Mouse (Mus musculus) heart, postnatal 0 days (tissue): Measurements from ENCODE around the gene Fam114a2. TPM values are rescaled to one million over a fixed set of nuclear protein-coding genes. Genes with fewer than 3 reads are reported as not detected.

Experiments
- ATAC-seq: fragments of 200-750 bp; cut with Nextera tagmentation; 2 replicates; pipeline ENCODE4 v1.8.0; 2017; ENCODE audit warnings: low read depth, moderate number of reproducible peaks, moderate library complexity; ENCODE audit not compliant: insufficient read depth
- DNase-seq: peaks from one replicate; pipeline ENCODE4 v3.0.0-alpha.2; 2016; ENCODE audit warnings: low spot score
- H3K27ac ChIP-seq: fragments of 300-500 bp; sonication (generic); 2 replicates; pipeline ENCODE4 v1.5.1; 2014; ENCODE audit warnings: low read depth, mild to moderate bottlenecking
- H3K27me3 ChIP-seq: fragments of 300-500 bp; sonication (generic); 2 replicates; pipeline ENCODE4 v1.6.1; 2014; ENCODE audit warnings: low read length, mixed read lengths; ENCODE audit not compliant: control insufficient read depth, insufficient read depth
- H3K36me3 ChIP-seq: fragments of 300-500 bp; sonication (generic); replicated peaks from 2 replicates; pipeline ENCODE4 v1.6.1; 2014; ENCODE audit warnings: low read length, mixed read lengths; ENCODE audit not compliant: control insufficient read depth, insufficient read depth
- H3K4me1 ChIP-seq: fragments of 300-500 bp; sonication (generic); 2 replicates; pipeline ENCODE4 v1.6.1; 2014; ENCODE audit warnings: antibody characterized with exemption; ENCODE audit not compliant: control insufficient read depth, insufficient read depth
- H3K4me2 ChIP-seq: fragments of 300-500 bp; sonication (generic); 2 replicates; pipeline ENCODE4 v1.6.1; 2014; ENCODE audit warnings: low read depth, mild to moderate bottlenecking, low read length, moderate library complexity
- H3K4me3 ChIP-seq: fragments of 300-500 bp; sonication (generic); 2 replicates; pipeline ENCODE4 v1.5.1; 2014; ENCODE audit warnings: low read depth, low read length
- H3K9ac ChIP-seq: fragments of 300-500 bp; sonication (generic); replicated peaks from 2 replicates; pipeline ENCODE4 v1.6.1; 2014; ENCODE audit warnings: low read depth, low read length, mixed read lengths
- H3K9me3 ChIP-seq: fragments of 300-500 bp; sonication (generic); replicated peaks from 2 replicates; pipeline ENCODE4 v1.6.1; 2016; ENCODE audit warnings: low read length; ENCODE audit not compliant: control insufficient read depth
- CTCF ChIP-seq: IDR thresholded peaks from 2 replicates; pipeline ENCODE4 v1.5.1; 2016; ENCODE audit warnings: antibody characterized with exemption, control low read depth, low read depth
- EP300 ChIP-seq: IDR thresholded peaks from 2 replicates; pipeline ENCODE4 v1.6.1; 2016; ENCODE audit warnings: antibody characterized with exemption, low read depth
- WGBS: fragments of 180-500 bp; shearing (Covaris S2); extraction: QIAGEN DNeasy Blood & Tissue Kit; methylation state at CpG from one replicate; pipeline ENCODE4 v1.1.7; 2014; 5-methylcytosine and 5-hydroxymethylcytosine counted together
- polyA plus RNA-seq: library from polyadenylated mRNA; unstranded; fragments of >200 nt; fragmentation: Nextera tagmentation; extraction: Ambion mirVana; gene quantifications from 2 replicates; pipeline ENCODE4 v1.2.1, GENCODE M21; 2015
- total RNA-seq: library from RNA; depleted of rRNA; stranded (reverse); fragments of >200 nt; gene quantifications from 2 replicates; pipeline ENCODE4 v1.2.3, GENCODE M21; 2014; ENCODE audit warnings: low replicate concordance

Fam114a2 gene
- total and polyA plus RNA-seq, 2 experiments from 2014 or later = 41.8 to 50.6 TPM

DNA sequence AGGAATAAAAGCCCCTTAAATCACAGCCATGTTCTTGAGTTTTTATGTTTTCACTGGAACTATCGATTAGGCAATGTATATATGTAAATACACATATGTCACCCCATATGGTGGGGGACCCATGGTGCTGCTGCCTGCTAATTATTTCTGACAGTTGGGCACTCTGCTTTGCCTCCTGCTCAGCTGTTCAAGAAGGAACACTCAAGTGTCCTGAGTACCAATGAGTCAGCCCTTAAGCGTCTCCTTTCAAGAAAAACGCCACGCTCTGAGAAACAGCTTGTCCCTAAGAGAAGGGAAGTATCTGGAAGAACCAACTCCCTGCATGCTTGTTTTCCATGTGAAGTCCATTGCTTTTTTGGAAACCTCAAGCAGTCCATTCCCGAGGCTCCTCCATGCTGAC is 17.5 kb upstream of the Fam114a2 start:
- Histone ChIP-seq H3K4me1 (no peaks in the 10 kb centered on the region), H3K4me2 (no peak overlapping the region), H3K4me3 (no peak overlapping the region), H3K9ac (no peak overlapping the region), H3K27me3 (no peaks in the 10 kb centered on the region), H3K9me3 (no peaks in the 10 kb centered on the region), H3K27ac (no peak overlapping the region), H3K36me3 (peaks cover 10% of the 10 kb centered on the region; the same call in 1 of the 2 replicates)
- WGBS = 94% methylated on average over 5 of the region's 5 CpGs
- ATAC-seq (no peak), DNase-seq (no peak)
- no peak for TF ChIP-seq CTCF
- TF ChIP-seq EP300 = no peak

DNA sequence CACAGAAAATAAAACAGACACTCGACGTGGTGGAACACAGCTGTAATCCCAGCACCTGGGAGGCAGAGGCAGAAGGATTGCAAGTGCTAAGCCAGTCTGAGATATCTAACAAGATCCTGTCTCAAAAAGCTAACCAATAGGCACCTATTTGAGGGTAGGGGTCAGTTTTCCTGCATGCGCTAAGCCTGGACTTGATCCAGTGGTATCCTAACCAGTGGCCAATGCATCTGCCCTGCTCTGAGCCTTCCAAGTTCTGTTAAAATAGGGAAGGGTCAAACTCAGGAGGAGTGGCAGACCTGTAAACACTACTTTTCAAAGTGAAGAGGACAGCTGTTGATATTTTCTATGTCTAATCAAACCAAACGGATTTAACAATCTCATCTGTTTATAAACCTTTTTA is 13.9 kb upstream of the Fam114a2 start:
- H3K9ac ChIP-seq = no peak overlapping the region
- peak overlapping the region; percentile 54; the same call in 1 of the 2 replicates for H3K27ac ChIP-seq
- H3K9me3 ChIP-seq = no peaks in the 10 kb centered on the region
- H3K4me3 ChIP-seq = no peak overlapping the region
- H3K4me2 ChIP-seq = no peak overlapping the region
- ATAC-seq (no peak), DNase-seq (no peak)
- TF ChIP-seq CTCF (no peak), EP300 (no peak)
- WGBS = 88% methylated on average over 4 of the region's 4 CpGs
- H3K36me3 ChIP-seq = peaks cover 40% of the 10 kb centered on the region
- no peaks in the 10 kb centered on the region for H3K27me3 ChIP-seq
- no peaks in the 10 kb centered on the region for H3K4me1 ChIP-seq

DNA sequence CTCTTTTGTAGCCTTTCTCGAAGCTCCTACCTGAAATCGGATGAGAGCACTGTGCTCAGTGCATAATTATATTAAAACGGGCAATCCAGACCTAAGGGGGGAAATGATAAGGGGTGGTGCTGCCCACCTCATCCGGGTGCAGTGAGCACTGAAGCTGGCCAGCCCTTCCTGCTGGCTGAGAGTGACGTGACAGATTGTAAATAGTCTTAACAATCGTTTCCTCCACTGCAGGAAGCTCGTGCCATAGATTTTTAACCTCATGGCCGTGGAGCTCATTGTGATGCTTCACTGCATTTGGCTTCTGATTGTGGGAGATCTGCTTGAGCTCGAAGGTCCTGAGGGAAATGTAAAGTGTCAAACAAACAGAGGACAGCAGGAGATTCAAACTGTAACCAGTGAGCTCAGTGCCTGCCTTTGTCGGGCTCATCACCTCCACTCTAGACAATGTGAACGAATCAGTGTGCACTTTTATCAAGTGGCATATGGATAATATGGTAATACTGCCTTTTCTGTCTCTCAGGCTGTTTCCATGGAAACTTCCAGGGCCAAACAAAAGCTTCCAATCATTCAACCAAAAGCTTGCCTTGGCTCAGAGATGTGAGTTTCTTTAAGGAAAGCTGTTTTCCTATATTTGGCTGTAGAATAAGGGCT is 13.0 kb upstream of the Fam114a2 start:
- H3K27me3 ChIP-seq = no peaks in the 10 kb centered on the region
- no peak overlapping the region for H3K4me2 ChIP-seq
- 57% methylated on average over 11 of the region's 11 CpGs for WGBS
- H3K36me3 ChIP-seq = peaks cover 40% of the 10 kb centered on the region
- DNase-seq (peak; percentile 57), ATAC-seq (peak; percentile 44)
- TF ChIP-seq CTCF (no peak), EP300 (no peak)
- no peaks in the 10 kb centered on the region for H3K9me3 ChIP-seq
- no peak overlapping the region for H3K9ac ChIP-seq
- no peaks in the 10 kb centered on the region for H3K4me1 ChIP-seq
- H3K4me3 ChIP-seq = no peak overlapping the region
- H3K27ac ChIP-seq = peak overlapping the region; percentile 65

DNA sequence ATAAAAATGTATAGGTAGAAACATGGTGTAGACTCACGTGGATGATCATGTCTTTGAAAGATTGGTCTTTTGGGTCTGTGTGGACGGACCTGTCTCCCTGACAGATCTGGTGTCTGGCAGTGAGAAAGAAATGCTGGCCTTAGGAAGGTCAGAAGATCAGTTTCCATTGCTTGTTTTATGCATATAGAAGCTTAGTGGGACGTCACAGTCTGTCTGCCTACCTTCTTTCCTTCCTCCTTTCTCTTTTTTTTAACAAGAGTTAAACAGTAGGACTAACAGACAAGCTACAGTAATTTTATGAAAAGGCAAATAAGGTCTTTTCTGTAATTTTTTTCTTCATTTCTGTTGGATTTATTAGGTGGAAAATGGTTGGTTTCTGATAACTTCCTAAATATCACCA is 10.7 kb upstream of the Fam114a2 start:
- no peak for DNase-seq
- 78% methylated on average over 3 of the region's 3 CpGs for WGBS
- Histone ChIP-seq H3K4me1 (peaks cover 10% of the 10 kb centered on the region; the same call in 1 of the 2 replicates), H3K9ac (no peak overlapping the region), H3K9me3 (no peaks in the 10 kb centered on the region), H3K4me2 (no peak overlapping the region), H3K27ac (no peak overlapping the region), H3K4me3 (no peak overlapping the region), H3K27me3 (no peaks in the 10 kb centered on the region), H3K36me3 (peaks cover 40% of the 10 kb centered on the region)
- TF ChIP-seq CTCF = no peak
- TF ChIP-seq EP300 = no peak
- ATAC-seq = no peak

DNA sequence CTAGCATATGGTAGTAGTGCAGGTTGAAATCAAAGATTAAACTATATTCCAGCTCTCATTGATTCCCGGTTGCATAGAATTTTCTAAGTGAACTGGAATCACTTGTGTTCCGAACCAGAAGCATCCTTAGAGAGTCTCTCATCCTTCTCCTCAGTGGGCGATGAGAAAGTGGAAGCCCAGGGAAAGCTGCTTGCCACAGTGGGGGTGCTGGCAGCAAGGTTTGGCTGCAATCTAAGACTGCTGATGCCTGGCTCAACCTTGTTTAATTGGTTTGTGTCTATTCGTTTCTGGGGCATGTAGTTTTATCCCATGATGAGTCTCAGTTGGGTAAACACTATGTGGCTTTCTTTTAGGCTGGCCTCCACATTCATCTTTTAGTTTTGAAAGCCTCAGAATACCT is 9.1 kb upstream of the Fam114a2 start:
- no peak for TF ChIP-seq EP300
- no peak for TF ChIP-seq CTCF
- peaks cover 38% of the 10 kb centered on the region for H3K36me3 ChIP-seq
- 81% methylated on average over 4 of the region's 4 CpGs for WGBS

DNA sequence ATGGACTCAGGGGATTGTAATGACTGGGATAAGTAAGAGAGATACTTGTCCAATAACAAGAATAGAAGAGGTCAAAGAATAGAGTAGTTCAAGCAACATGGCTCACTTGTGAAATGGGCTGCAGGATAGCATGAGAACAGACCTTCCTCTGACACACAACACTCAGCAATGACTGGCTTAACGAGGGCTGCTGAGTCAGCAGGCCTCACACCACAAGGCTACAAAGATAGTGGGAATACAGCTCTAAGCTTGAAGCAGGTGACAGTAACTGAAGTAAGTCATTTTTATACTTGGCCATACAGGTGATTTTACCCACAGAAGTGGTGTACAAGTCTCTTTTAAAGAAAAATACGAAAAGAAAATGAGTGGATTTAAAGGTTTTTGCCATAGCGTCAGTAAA is 7.5 kb upstream of the Fam114a2 start:
- no peaks in the 10 kb centered on the region for H3K9me3 ChIP-seq
- H3K9ac ChIP-seq = no peak overlapping the region
- ATAC-seq (no peak), DNase-seq (no peak)
- H3K4me1 ChIP-seq = peaks cover 10% of the 10 kb centered on the region; the same call in 1 of the 2 replicates
- no peak overlapping the region for H3K27ac ChIP-seq
- no peak overlapping the region for H3K4me3 ChIP-seq
- 72% methylated on average over 3 of the region's 3 CpGs for WGBS
- H3K27me3 ChIP-seq = no peaks in the 10 kb centered on the region
- peaks cover 34% of the 10 kb centered on the region for H3K36me3 ChIP-seq
- TF ChIP-seq CTCF (no peak), EP300 (no peak)
- H3K4me2 ChIP-seq = no peak overlapping the region

More for the DNA sequence above, 9.1 kb upstream of the Fam114a2 start:
- Histone ChIP-seq H3K9me3 (no peaks in the 10 kb centered on the region), H3K4me3 (no peak overlapping the region), H3K9ac (no peak overlapping the region), H3K4me2 (no peak overlapping the region), H3K27me3 (no peaks in the 10 kb centered on the region), H3K4me1 (peaks cover 10% of the 10 kb centered on the region; the same call in 1 of the 2 replicates), H3K27ac (no peak overlapping the region)
- DNase-seq (no peak), ATAC-seq (no peak)
